Mouse (Mus musculus): ENCODE measurements around the gene Gm14180. TPM values are rescaled to one million over a fixed set of nuclear protein-coding genes. Genes with fewer than 3 reads are reported as not detected.
"Not testable (repeated sequence)": the region's sequence is repeated elsewhere in the genome, so short reads cannot be mapped to it uniquely, and the experiment has no call there.

The Gm14180 gene
- polyA plus RNA-seq, 1 experiment from 2014 or later, result not detected

GRCm38 (mm10) chr11:99685235-99685634, 48.9 kb downstream of the Gm14180 start:
- not testable (repeated sequence) for H3K4me3 ChIP-seq (ENCODE audit: low read length); H3K27ac ChIP-seq (ENCODE audit: low read length); H3K9ac ChIP-seq (ENCODE audit: low read length); H3K4me2 ChIP-seq (ENCODE audit: low read depth, low read length); H3K36me3 ChIP-seq (ENCODE audit: control insufficient read depth, insufficient read depth); H3K9me3 ChIP-seq (replicated peaks; ENCODE audit: control insufficient read depth, low read length); ATAC-seq (replicated peaks; ENCODE audit: extremely low read depth, insufficient read depth, low FRiP score); H3K4me1 ChIP-seq (ENCODE audit: control insufficient read depth, insufficient read depth, low read length); H3K27me3 ChIP-seq (ENCODE audit: control insufficient read depth, insufficient read depth, low read length)
- 44% methylated on average over 1 of the region's 1 CpGs for WGBS

Other genes with a start within 250 kb of the Gm14180 start
- 0.46 and 0.70 TPM in 2 replicates for gene Krt23, start 241.2 kb downstream of the Gm14180 start, polyA plus RNA-seq (2015; fragmentation: Nextera tagmentation; extraction: Ambion mirVana)
- gene Krt39, start 213.0 kb downstream of the Gm14180 start, polyA plus RNA-seq (2015; fragmentation: Nextera tagmentation; extraction: Ambion mirVana), result not detected in 2 replicates
- not detected in 2 replicates for gene Krt40, start 191.1 kb downstream of the Gm14180 start, polyA plus RNA-seq (2015; fragmentation: Nextera tagmentation; extraction: Ambion mirVana)
- not detected in 2 replicates for gene Krtap3-3, start 183.4 kb downstream of the Gm14180 start, polyA plus RNA-seq (2015; fragmentation: Nextera tagmentation; extraction: Ambion mirVana)
- gene Krtap3-2, start 177.4 kb downstream of the Gm14180 start, polyA plus RNA-seq (2015; fragmentation: Nextera tagmentation; extraction: Ambion mirVana), result not detected in 2 replicates
- not detected in 2 replicates for gene Gm11939, start 174.8 kb downstream of the Gm14180 start, polyA plus RNA-seq (2015; fragmentation: Nextera tagmentation; extraction: Ambion mirVana)
- gene Krtap3-1, start 167.7 kb downstream of the Gm14180 start, polyA plus RNA-seq (2015; fragmentation: Nextera tagmentation; extraction: Ambion mirVana), result not detected in 2 replicates
- gene Krtap1-5, start 153.3 kb downstream of the Gm14180 start, polyA plus RNA-seq (2015; fragmentation: Nextera tagmentation; extraction: Ambion mirVana), result not detected in 2 replicates
- gene Krtap1-4, start 150.6 kb downstream of the Gm14180 start, polyA plus RNA-seq (2015; fragmentation: Nextera tagmentation; extraction: Ambion mirVana), result not detected in 2 replicates
- not detected in 2 replicates for gene Krtap1-3, start 143.0 kb downstream of the Gm14180 start, polyA plus RNA-seq (2015; fragmentation: Nextera tagmentation; extraction: Ambion mirVana)
- not detected in 2 replicates for gene Krtap9-3, start 136.2 kb downstream of the Gm14180 start, polyA plus RNA-seq (2015; fragmentation: Nextera tagmentation; extraction: Ambion mirVana)
- not detected in 2 replicates for gene Gm11938, start 131.0 kb downstream of the Gm14180 start, polyA plus RNA-seq (2015; fragmentation: Nextera tagmentation; extraction: Ambion mirVana)
- not detected in 2 replicates for gene Gm11937, start 124.1 kb downstream of the Gm14180 start, polyA plus RNA-seq (2015; fragmentation: Nextera tagmentation; extraction: Ambion mirVana)
- not detected in 2 replicates for gene Krtap2-4, start 119.4 kb downstream of the Gm14180 start, polyA plus RNA-seq (2015; fragmentation: Nextera tagmentation; extraction: Ambion mirVana)
- not detected in 2 replicates for gene Gm11562, start 113.9 kb downstream of the Gm14180 start, polyA plus RNA-seq (2015; fragmentation: Nextera tagmentation; extraction: Ambion mirVana)
- gene Krtap4-1, start 106.1 kb downstream of the Gm14180 start, polyA plus RNA-seq (2015; fragmentation: Nextera tagmentation; extraction: Ambion mirVana), result not detected in 2 replicates
- not detected in 2 replicates for gene Krtap4-2, start 99.2 kb downstream of the Gm14180 start, polyA plus RNA-seq (2015; fragmentation: Nextera tagmentation; extraction: Ambion mirVana)
- gene Krtap4-7, start 90.2 kb downstream of the Gm14180 start, polyA plus RNA-seq (2015; fragmentation: Nextera tagmentation; extraction: Ambion mirVana), result not detected in 2 replicates
- gene Gm11555, start 84.1 kb downstream of the Gm14180 start, polyA plus RNA-seq (2015; fragmentation: Nextera tagmentation; extraction: Ambion mirVana), result not detected in 2 replicates
- not detected in 2 replicates for gene Gm11563, start 75.3 kb downstream of the Gm14180 start, polyA plus RNA-seq (2015; fragmentation: Nextera tagmentation; extraction: Ambion mirVana)
- gene Krtap4-6, start 68.3 kb downstream of the Gm14180 start, polyA plus RNA-seq (2015; fragmentation: Nextera tagmentation; extraction: Ambion mirVana), result not detected in 2 replicates
- gene Gm14190, start 43.5 kb downstream of the Gm14180 start, polyA plus RNA-seq (2015; fragmentation: Nextera tagmentation; extraction: Ambion mirVana), result not detected in 2 replicates
- gene Gm11595, start 38.6 kb upstream of the Gm14180 start, polyA plus RNA-seq (2015; fragmentation: Nextera tagmentation; extraction: Ambion mirVana), result not detected in 2 replicates
- not detected in 2 replicates for gene Krtap4-8, start 46.4 kb upstream of the Gm14180 start, polyA plus RNA-seq (2015; fragmentation: Nextera tagmentation; extraction: Ambion mirVana)
- gene Krtap4-9, start 50.9 kb upstream of the Gm14180 start, polyA plus RNA-seq (2015; fragmentation: Nextera tagmentation; extraction: Ambion mirVana), result not detected in 2 replicates
- gene Gm11596, start 59.2 kb upstream of the Gm14180 start, polyA plus RNA-seq (2015; fragmentation: Nextera tagmentation; extraction: Ambion mirVana), result not detected in 2 replicates
- gene Gm11569, start 64.6 kb upstream of the Gm14180 start, polyA plus RNA-seq (2015; fragmentation: Nextera tagmentation; extraction: Ambion mirVana), result not detected in 2 replicates
- not detected in 2 replicates for gene Gm11554, start 70.2 kb upstream of the Gm14180 start, polyA plus RNA-seq (2015; fragmentation: Nextera tagmentation; extraction: Ambion mirVana)
- not detected in 2 replicates for gene Krtap4-13, start 75.6 kb upstream of the Gm14180 start, polyA plus RNA-seq (2015; fragmentation: Nextera tagmentation; extraction: Ambion mirVana)
- not detected in 2 replicates for gene Gm11564, start 81.4 kb upstream of the Gm14180 start, polyA plus RNA-seq (2015; fragmentation: Nextera tagmentation; extraction: Ambion mirVana)
- not detected in 2 replicates for gene 2300003K06Rik, start 103.8 kb upstream of the Gm14180 start, polyA plus RNA-seq (2015; fragmentation: Nextera tagmentation; extraction: Ambion mirVana)
- not detected in 2 replicates for gene Krtap4-16, start 117.3 kb upstream of the Gm14180 start, polyA plus RNA-seq (2015; fragmentation: Nextera tagmentation; extraction: Ambion mirVana)
- not detected in 2 replicates for gene Gm11568, start 123.6 kb upstream of the Gm14180 start, polyA plus RNA-seq (2015; fragmentation: Nextera tagmentation; extraction: Ambion mirVana)
- gene Gm11559, start 130.2 kb upstream of the Gm14180 start, polyA plus RNA-seq (2015; fragmentation: Nextera tagmentation; extraction: Ambion mirVana), result not detected in 2 replicates
- not detected in 2 replicates for gene Krtap9-1, start 139.1 kb upstream of the Gm14180 start, polyA plus RNA-seq (2015; fragmentation: Nextera tagmentation; extraction: Ambion mirVana)
- gene Gm11567, start 144.9 kb upstream of the Gm14180 start, polyA plus RNA-seq (2015; fragmentation: Nextera tagmentation; extraction: Ambion mirVana), result not detected in 2 replicates
- not detected in 2 replicates for gene Krtap31-1, start 173.6 kb upstream of the Gm14180 start, polyA plus RNA-seq (2015; fragmentation: Nextera tagmentation; extraction: Ambion mirVana)
- gene Gm11565, start 180.5 kb upstream of the Gm14180 start, polyA plus RNA-seq (2015; fragmentation: Nextera tagmentation; extraction: Ambion mirVana), result not detected in 2 replicates
- gene Krtap31-2, start 202.0 kb upstream of the Gm14180 start, polyA plus RNA-seq (2015; fragmentation: Nextera tagmentation; extraction: Ambion mirVana), result not detected in 2 replicates
- not detected in 2 replicates for gene Krtap9-5, start 214.2 kb upstream of the Gm14180 start, polyA plus RNA-seq (2015; fragmentation: Nextera tagmentation; extraction: Ambion mirVana)
- not detected in 2 replicates for gene Krtap29-1, start 244.8 kb upstream of the Gm14180 start, polyA plus RNA-seq (2015; fragmentation: Nextera tagmentation; extraction: Ambion mirVana)

All from heart, embryonic 16.5 days (tissue).